Mouse (Mus musculus) embryo, embryonic 10 days (tissue): ENCODE results near the gene Klrb1c.
"Not testable (repeated sequence)": the region's sequence is repeated elsewhere in the genome, so short reads cannot be mapped to it uniquely, and the experiment has no call there.

ENCODE experiments used
- DNase-seq: peaks from one replicate; pipeline ENCODE4 v3.0.0-alpha.2; 2015; ENCODE audit warnings: low spot score

Klrb1c gene

GRCm38 (mm10) chr6:128755402-128755763 lies 33.6 kb downstream of the Klrb1c start:
- DNase-seq = not testable (repeated sequence)

- DNase-seq = not testable (repeated sequence)
Measured at GRCm38 (mm10) chr6:128754748-128755401, 34.1 kb downstream of the Klrb1c start.

GRCm38 (mm10) chr6:128754265-128754664 lies 34.8 kb downstream of the Klrb1c start:
- DNase-seq = peak; percentile 12

- DNase-seq = peak; percentile 87
Measured at GRCm38 (mm10) chr6:128753610-128754224, 35.3 kb downstream of the Klrb1c start.

- DNase-seq = not testable (repeated sequence)
Measured at GRCm38 (mm10) chr6:128747006-128747405, 42.0 kb downstream of the Klrb1c start.

- no peak for DNase-seq
Measured at GRCm38 (mm10) chr6:128737445-128737844, 51.6 kb downstream of the Klrb1c start.

- DNase-seq = peak; percentile 18
Measured at GRCm38 (mm10) chr6:128736100-128736499, 52.9 kb downstream of the Klrb1c start.

GRCm38 (mm10) chr6:128734896-128735295 lies 54.1 kb downstream of the Klrb1c start:
- DNase-seq = peak; percentile 5

GRCm38 (mm10) chr6:128733908-128734679 lies 54.9 kb downstream of the Klrb1c start:
- no peak for DNase-seq

GRCm38 (mm10) chr6:128732032-128732431 lies 57.0 kb downstream of the Klrb1c start:
- no peak for DNase-seq
